Mouse (Mus musculus): ENCODE results near the gene AY358078.

- TF ChIP-seq CTCF (IDR thresholded peaks at IDR 0.05; ENCODE audit: control insufficient read depth, insufficient read depth, low read length) (no peak), POLR2A (IDR thresholded peaks at IDR 0.05; ENCODE audit: borderline replicate concordance, control insufficient read depth, low read depth, low read length) (no peak)
These were observed 46.7 kb downstream of the AY358078 start for GRCm38 (mm10) chr14:51846566-51846965.

Measured in bone marrow, adult 2 months (tissue).